Comparison of ENCODE assay signal across 12 mouse cellular contexts in genomic region chr6:113894008-113894407, GRCm38 (mm10).
"Had no signal": no experiment of that assay in that cellular context is flagged by ENCODE, and none has a peak within 500 bp of the region (broad histone marks: within the 10 kb centered on the region; RNA-seq: fewer than 3 reads in every experiment).

No protein-coding gene starts in this region.

- H3K9me3 ChIP-seq: kidney, embryonic 15.5 days had no signal

- H3K4me2 ChIP-seq: kidney, embryonic 15.5 days; midbrain, embryonic 11.5 days had no signal

- H3K36me3 ChIP-seq: kidney, embryonic 15.5 days had no signal

- DNase-seq: kidney, adult 11 months; kidney, adult 8-10 months; kidney, postnatal 10 days; kidney, postnatal 36 days; lung, adult 2 months; lung, postnatal 14 days; lung, postnatal 4 days; midbrain, embryonic 14.5 days; thymus, adult 18-20 months; thymus, postnatal 25 days had no signal

- H3K9ac ChIP-seq: kidney, embryonic 15.5 days had no signal

- H3K4me3 ChIP-seq: kidney, embryonic 15.5 days had no signal

- H3K27ac ChIP-seq: kidney, embryonic 15.5 days had no signal
